Mouse (Mus musculus) MEL (cell line): ENCODE measurements around the gene Gm10643. TPM values are rescaled to one million over a fixed set of nuclear protein-coding genes. Genes with fewer than 3 reads are reported as not detected.

Experiments used
- DNase-seq: peaks from one replicate; pipeline ENCODE4 v3.0.0; 2011; ENCODE audit warnings: low read depth, low spot score
- H3K27ac ChIP-seq: 2 replicates; pipeline ENCODE4 v1.5.1; 2012; ENCODE audit warnings: low read depth, mild to moderate bottlenecking, control low read depth, low read length, moderate library complexity; ENCODE audit not compliant: control insufficient read depth
- H3K27me3 ChIP-seq, 2 experiments: fragments of 150-350 bp in 1 of 2; sonication (generic) in 1 of 2; 2 replicates each; pipeline ENCODE4 v1.6.1; 2012; ENCODE audit warnings: low read length in 2 of 2, mild to moderate bottlenecking in 2 of 2, improper control_type of control experiment in 1 of 2, moderate library complexity in 1 of 2; ENCODE audit not compliant: insufficient read depth in 2 of 2, control insufficient read depth in 1 of 2
- H3K36me3 ChIP-seq, 2 experiments: 2 replicates each; pipeline ENCODE4 v1.6.1; 2012 to 2014; ENCODE audit warnings: low read length in 2 of 2, improper control_type of control experiment in 1 of 2, inconsistent platforms in 1 of 2, mild to moderate bottlenecking in 1 of 2; ENCODE audit not compliant: insufficient read depth in 2 of 2, control insufficient read depth in 1 of 2
- H3K4me1 ChIP-seq, 2 experiments: fragments of 150-350 bp in 1 of 2; sonication (generic) in 1 of 2; 2 replicates each; pipeline ENCODE4 v1.6.1; 2012; ENCODE audit warnings: low read length in 2 of 2, improper control_type of control experiment in 1 of 2, mild to moderate bottlenecking in 1 of 2; ENCODE audit not compliant: insufficient read depth in 2 of 2, control insufficient read depth in 1 of 2
- H3K4me3 ChIP-seq, 2 experiments: fragments of 150-350 bp in 1 of 2; sonication (generic) in 1 of 2; 2 replicates each; pipeline ENCODE4 v1.5.1; 2012; ENCODE audit warnings: low read depth in 2 of 2, low read length in 2 of 2, mild to moderate bottlenecking in 2 of 2, moderate library complexity in 2 of 2, control low read depth in 1 of 2, improper control_type of control experiment in 1 of 2; ENCODE audit not compliant: control insufficient read depth in 1 of 2, insufficient read depth in 1 of 2
- H3K79me2 ChIP-seq: 2 replicates; pipeline ENCODE4 v1.6.1; 2012; ENCODE audit warnings: mild to moderate bottlenecking, low read length, moderate library complexity; ENCODE audit not compliant: control insufficient read depth, poor library complexity, insufficient read depth
- H3K9ac ChIP-seq: 2 replicates; pipeline ENCODE4 v1.6.1; 2012; ENCODE audit warnings: low read depth, mild to moderate bottlenecking, control low read depth, low read length, moderate library complexity; ENCODE audit not compliant: control insufficient read depth, poor library complexity, severe bottlenecking
- H3K9me3 ChIP-seq: fragments of 150-350 bp; sonication (generic); replicated peaks from 2 replicates; pipeline ENCODE4 v1.6.1; 2012; ENCODE audit warnings: mild to moderate bottlenecking, low read length, improper control_type of control experiment, moderate library complexity; ENCODE audit not compliant: insufficient read depth
- CHD1 ChIP-seq: IDR thresholded peaks from 2 replicates; pipeline ENCODE4 v1.6.1; 2012; ENCODE audit warnings: low read depth, mild to moderate bottlenecking, inconsistent platforms, low read length, improper control_type of control experiment
- E2F4 ChIP-seq: IDR thresholded peaks from 2 replicates; pipeline ENCODE4 v1.6.1; 2011; ENCODE audit warnings: low read depth, low read length, improper control_type of control experiment, borderline replicate concordance
- HCFC1 ChIP-seq: IDR thresholded peaks from 2 replicates; pipeline ENCODE4 v1.6.1; 2012; ENCODE audit warnings: low read depth, mild to moderate bottlenecking, inconsistent platforms, low read length, improper control_type of control experiment, moderate library complexity
- MYC ChIP-seq: IDR thresholded peaks from 2 replicates; pipeline ENCODE4 v1.6.1; 2011; ENCODE audit warnings: low read depth, mild to moderate bottlenecking, low read length, improper control_type of control experiment, moderate library complexity
- POLR2A ChIP-seq, 2 experiments: IDR thresholded peaks; 2 replicates each; pipeline ENCODE4 v1.6.1; 2011 to 2012; ENCODE audit warnings: low read length in 2 of 2, mild to moderate bottlenecking in 2 of 2, control low read depth in 1 of 2, improper control_type of control experiment in 1 of 2, low read depth in 1 of 2, moderate library complexity in 1 of 2; ENCODE audit not compliant: control insufficient read depth in 1 of 2, insufficient read depth in 1 of 2, poor library complexity in 1 of 2
- RAD21 ChIP-seq: IDR thresholded peaks from 2 replicates; pipeline ENCODE4 v1.6.1; 2011; ENCODE audit warnings: mild to moderate bottlenecking, low read depth, low read length, improper control_type of control experiment
- SMC3 ChIP-seq: IDR thresholded peaks from 2 replicates; pipeline ENCODE4 v1.6.1; 2011; ENCODE audit warnings: low read depth, low read length, improper control_type of control experiment
- TAL1 ChIP-seq: IDR thresholded peaks from 2 replicates; pipeline ENCODE4 v1.6.1; 2012; ENCODE audit warnings: mild to moderate bottlenecking, inconsistent platforms, low read length, moderate library complexity, mixed read lengths
- ZMIZ1 ChIP-seq: IDR thresholded peaks from 2 replicates; pipeline ENCODE4 v1.6.1; 2012; ENCODE audit warnings: low read depth, mild to moderate bottlenecking, inconsistent platforms, low read length, improper control_type of control experiment, moderate library complexity
- ZNF384 ChIP-seq: IDR thresholded peaks from 2 replicates; pipeline ENCODE4 v1.6.1; 2012; ENCODE audit warnings: low read depth, mild to moderate bottlenecking, inconsistent platforms, low read length, improper control_type of control experiment
- polyA plus RNA-seq, 2 experiments: library from polyadenylated mRNA; stranded (reverse) in 1 of 2; unstranded in 1 of 2; fragments of >175 nt in 1 of 2; fragments of >200 nt in 1 of 2; gene quantifications; 2 replicates each; pipeline versions ENCODE4 v1.2.1 to v1.2.4; 2012; ENCODE audit warnings: low replicate concordance in 2 of 2, low read depth in 1 of 2; ENCODE audit not compliant: insufficient read length in 2 of 2, insufficient read depth in 1 of 2, missing spikeins in 1 of 2
- total RNA-seq: library from RNA; depleted of rRNA; stranded (reverse); fragments of 300-350 nt; gene quantifications from 2 replicates; pipeline ENCODE4 v1.2.3, GENCODE M21; 2012

Gene Gm10643
- total and polyA plus RNA-seq, 3 experiments, result 0.23 to 0.28 TPM; not detected in 1

DNA sequence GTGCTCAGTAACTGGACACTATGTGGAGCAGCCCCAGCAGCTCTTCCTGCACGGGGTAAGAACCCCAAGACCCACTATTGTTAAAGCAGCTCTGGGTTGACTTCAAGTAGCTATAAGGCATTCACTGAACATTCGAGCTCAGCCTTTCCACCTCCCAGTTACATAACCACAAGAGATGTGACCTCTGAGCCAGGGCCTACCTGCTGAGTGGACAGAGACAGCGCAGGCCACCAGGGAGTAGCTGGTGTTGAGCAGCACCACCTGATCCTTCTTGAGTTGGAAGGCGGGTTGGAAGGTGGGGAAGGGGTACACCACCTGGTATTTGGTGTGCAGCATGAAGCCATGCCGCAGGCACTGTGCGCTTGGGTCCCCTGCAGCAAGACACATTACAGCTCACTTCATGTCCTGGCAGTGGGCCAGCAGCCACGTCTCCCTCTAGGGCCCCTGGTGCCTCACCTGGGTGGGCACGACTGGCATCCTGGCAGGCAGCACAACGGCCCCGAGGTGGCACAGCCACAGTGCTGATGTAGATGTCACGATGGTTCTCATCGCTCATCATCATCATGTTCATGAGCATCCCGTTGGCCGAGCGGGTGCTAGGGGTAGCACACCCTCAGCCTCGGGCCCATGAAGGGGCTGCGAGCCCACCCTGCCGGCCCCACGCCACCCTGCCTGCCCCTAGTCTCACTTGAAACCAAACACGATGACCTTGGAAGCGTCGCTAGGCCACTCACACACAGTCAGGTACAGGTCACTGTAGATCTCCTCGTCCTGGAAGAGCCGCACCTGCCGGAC is 36.7 kb upstream of the Gm10643 start:
- no peak for DNase-seq
- peaks cover 2 to 13% of the 10 kb centered on the region in 2 experiments; a peak in 3 of 4 replicates for H3K4me1 ChIP-seq
- no peak overlapping the region for H3K9ac ChIP-seq
- peaks cover 9% of the 10 kb centered on the region for H3K79me2 ChIP-seq
- H3K36me3 ChIP-seq, result peaks cover 0 to 9% of the 10 kb centered on the region in 2 experiments; a peak in 3 of 4 replicates
- no peak overlapping the region for H3K4me3 ChIP-seq
- H3K27me3 ChIP-seq, result no peaks in the 10 kb centered on the region
- TF ChIP-seq SMC3, result no peak
- TF ChIP-seq, all 39 proteins: peak for 0
- no peak overlapping the region for H3K27ac ChIP-seq
- H3K9me3 ChIP-seq, result no peaks in the 10 kb centered on the region

DNA sequence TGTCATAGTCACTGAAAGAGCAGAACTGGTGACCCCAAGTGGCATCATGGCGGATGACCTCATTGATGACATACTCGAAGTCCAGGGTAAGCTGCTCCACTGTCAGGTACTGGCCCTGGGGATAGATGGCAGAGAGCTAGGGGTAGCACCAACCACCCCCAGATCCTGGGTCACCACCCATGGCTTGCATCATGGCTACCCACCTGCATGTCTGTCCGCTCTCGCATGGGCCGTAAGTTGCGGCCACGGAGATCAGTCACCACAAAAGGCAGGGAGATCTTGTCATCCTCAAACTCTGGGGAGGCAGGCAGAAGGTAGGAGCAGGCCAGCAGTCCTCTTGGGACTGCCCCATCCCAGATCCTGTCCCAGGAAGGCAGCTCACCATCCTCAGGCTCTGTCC is 33.4 kb upstream of the Gm10643 start:
- H3K36me3 ChIP-seq, result peaks cover 0 to 2% of the 10 kb centered on the region in 2 experiments; a peak in 2 of 4 replicates
- no peak for DNase-seq
- H3K79me2 ChIP-seq, result peaks cover 2% of the 10 kb centered on the region; the same call in 1 of the 2 replicates
- H3K9ac ChIP-seq, result no peak overlapping the region
- TF ChIP-seq HCFC1 (no peak), E2F4 (no peak), TAL1 (no peak), RAD21 (no peak), ZNF384 (no peak), MYC (no peak), ZMIZ1 (no peak), CHD1 (no peak), SMC3 (no peak)
- no peak overlapping the region for H3K4me3 ChIP-seq
- H3K9me3 ChIP-seq, result no peaks in the 10 kb centered on the region
- H3K27me3 ChIP-seq, result no peaks in the 10 kb centered on the region
- H3K4me1 ChIP-seq, result peaks cover 0 to 3% of the 10 kb centered on the region in 2 experiments; a peak in 1 of 4 replicates
- H3K27ac ChIP-seq, result no peak overlapping the region

GRCm38 (mm10) chr8:84096061-84096460 is 31.1 kb upstream of the Gm10643 start:
- Histone ChIP-seq H3K4me3 (no peak overlapping the region), H3K36me3 (no peaks in the 10 kb centered on the region; a peak in 1 of 4 replicates)

More at GRCm38 (mm10) chr8:84096061-84096460, 31.1 kb upstream of the Gm10643 start:
- DNase-seq, result no peak
- no peaks in the 10 kb centered on the region for H3K79me2 ChIP-seq
- no peak for TF ChIP-seq POLR2A (IDR thresholded peaks at IDR 0.05; ENCODE audit: control insufficient read depth in 1 of 2, insufficient read depth in 1 of 2, low read depth in 1 of 2, low read length in 2 of 2, poor library complexity in 1 of 2)
- H3K27me3 ChIP-seq, result no peaks in the 10 kb centered on the region
- H3K27ac ChIP-seq, result no peak overlapping the region
- no peaks in the 10 kb centered on the region for H3K4me1 ChIP-seq
- H3K9me3 ChIP-seq, result no peaks in the 10 kb centered on the region
- no peak overlapping the region for H3K9ac ChIP-seq
